Mouse (Mus musculus): ENCODE results near the gene Ctnnd1. TPM values are rescaled to one million over a fixed set of nuclear protein-coding genes. Genes with fewer than 3 reads are reported as not detected.

Ctnnd1 gene
- polyA plus RNA-seq, 1 experiment from 2014 or later = 34.5 TPM

DNA sequence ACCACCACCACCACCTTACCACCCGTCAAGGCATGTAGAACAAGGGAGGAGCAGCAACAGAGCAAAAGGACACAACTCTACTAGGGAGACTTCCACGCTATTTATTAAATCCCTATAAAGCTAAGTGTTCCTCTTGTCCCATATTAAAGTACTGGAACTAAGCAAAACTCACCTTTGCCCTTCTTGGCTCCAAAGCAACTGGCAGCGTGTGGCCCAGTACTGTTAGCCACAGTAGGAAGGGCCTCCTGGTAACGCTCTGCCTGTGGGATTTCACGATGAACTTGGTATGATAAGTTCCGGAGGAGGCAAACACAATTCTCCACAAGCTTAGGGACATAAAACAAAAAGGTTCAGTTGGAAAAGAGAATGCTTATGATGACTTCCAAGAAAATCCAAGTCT, 37.8 kb downstream of the Ctnnd1 start:
- H3K9ac ChIP-seq (ENCODE audit: low read length) = no peak overlapping the region
- peaks cover 53% of the 10 kb centered on the region for H3K36me3 ChIP-seq (ENCODE audit: control insufficient read depth, insufficient read depth, low read length)
- ATAC-seq (ENCODE audit: low FRiP score, low TSS enrichment) = no peak

DNA sequence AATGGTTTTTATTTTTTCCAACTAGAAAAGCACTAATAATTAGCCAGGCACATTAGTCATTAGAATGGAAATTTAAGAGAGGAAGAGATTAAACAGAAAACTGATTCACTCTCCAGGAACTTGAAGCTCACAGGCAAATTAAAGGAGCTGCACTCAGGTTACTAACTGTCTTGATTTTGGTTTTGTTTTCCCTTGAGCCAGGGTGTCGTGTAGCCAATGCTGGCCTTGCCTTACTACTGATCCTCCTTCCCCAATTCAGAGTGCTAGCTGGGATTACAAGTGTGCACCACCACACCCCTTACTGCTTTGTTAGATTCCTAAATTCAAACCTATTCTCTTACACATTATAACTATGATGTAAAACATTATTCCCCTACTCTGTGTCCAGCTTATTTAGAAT, 42.7 kb downstream of the Ctnnd1 start:
- Histone ChIP-seq H3K36me3 (ENCODE audit: control insufficient read depth, insufficient read depth, low read length) (peaks cover 34% of the 10 kb centered on the region), H3K9me3 (ENCODE audit: control insufficient read depth, low read length) (no peaks in the 10 kb centered on the region), H3K9ac (ENCODE audit: low read length) (no peak overlapping the region), H3K27ac (replicated peaks) (no peak overlapping the region), H3K4me3 (ENCODE audit: low read depth, low read length) (no peak overlapping the region), H3K27me3 (ENCODE audit: control insufficient read depth, insufficient read depth, low read length) (no peaks in the 10 kb centered on the region), H3K4me2 (replicated peaks; ENCODE audit: low read depth) (no peak overlapping the region), H3K4me1 (replicated peaks; ENCODE audit: control insufficient read depth, insufficient read depth) (no peaks in the 10 kb centered on the region)
- 63% methylated on average over 1 of the region's 1 CpGs for WGBS
- no peak for ATAC-seq (ENCODE audit: low FRiP score, low TSS enrichment)
- no peak for TF ChIP-seq EP300 (optimal IDR thresholded peaks at IDR 0.05)
- TF ChIP-seq CTCF (IDR thresholded peaks at IDR 0.05; ENCODE audit: low read depth) = no peak
- DNase-seq (ENCODE audit: low spot score) = no peak

More for the DNA sequence above, 37.8 kb downstream of the Ctnnd1 start:
- Histone ChIP-seq H3K9me3 (ENCODE audit: control insufficient read depth, low read length) (no peaks in the 10 kb centered on the region), H3K4me1 (replicated peaks; ENCODE audit: control insufficient read depth, insufficient read depth) (no peaks in the 10 kb centered on the region), H3K4me3 (ENCODE audit: low read depth, low read length) (no peak overlapping the region), H3K27me3 (ENCODE audit: control insufficient read depth, insufficient read depth, low read length) (no peaks in the 10 kb centered on the region), H3K4me2 (replicated peaks; ENCODE audit: low read depth) (no peak overlapping the region), H3K27ac (replicated peaks) (no peak overlapping the region)
- no peak for TF ChIP-seq CTCF (IDR thresholded peaks at IDR 0.05; ENCODE audit: low read depth)
- no peak for TF ChIP-seq EP300 (optimal IDR thresholded peaks at IDR 0.05)
- WGBS = 89% methylated on average over 6 of the region's 6 CpGs
- no peak for DNase-seq (ENCODE audit: low spot score)

DNA sequence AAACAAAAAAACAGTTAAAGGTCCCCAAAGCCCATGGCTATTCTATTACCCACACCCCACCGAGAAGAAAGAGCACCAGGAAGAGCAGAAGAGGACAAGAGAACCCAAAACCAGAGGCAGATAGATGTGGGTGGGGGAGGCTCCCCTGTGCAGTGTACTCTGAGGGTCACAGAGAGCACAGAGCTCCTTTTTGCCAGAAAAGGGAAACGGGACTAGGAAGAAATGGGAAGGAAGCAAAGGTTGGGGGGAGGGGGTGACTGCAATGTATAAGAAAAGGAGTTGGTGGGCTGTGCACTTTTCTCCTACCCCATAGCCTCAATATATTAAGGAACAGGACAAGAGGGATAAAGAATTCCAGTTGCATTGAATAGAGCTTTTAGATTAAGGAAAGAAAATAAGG, 49.6 kb downstream of the Ctnnd1 start:
- H3K27ac ChIP-seq (replicated peaks) = no peak overlapping the region
- H3K36me3 ChIP-seq (ENCODE audit: control insufficient read depth, insufficient read depth, low read length) = peaks cover 19% of the 10 kb centered on the region
- H3K4me1 ChIP-seq (replicated peaks; ENCODE audit: control insufficient read depth, insufficient read depth) = no peaks in the 10 kb centered on the region
- H3K9me3 ChIP-seq (ENCODE audit: control insufficient read depth, low read length) = no peaks in the 10 kb centered on the region
- no peak for DNase-seq (ENCODE audit: low spot score)
- no peaks in the 10 kb centered on the region for H3K27me3 ChIP-seq (ENCODE audit: control insufficient read depth, insufficient read depth, low read length)
- ATAC-seq (ENCODE audit: low FRiP score, low TSS enrichment) = no peak
- WGBS = 55% methylated on average over 2 of the region's 2 CpGs
- H3K4me2 ChIP-seq (replicated peaks; ENCODE audit: low read depth) = no peak overlapping the region
- H3K4me3 ChIP-seq (ENCODE audit: low read depth, low read length) = no peak overlapping the region
- TF ChIP-seq CTCF (IDR thresholded peaks at IDR 0.05; ENCODE audit: low read depth) = no peak
- TF ChIP-seq EP300 (optimal IDR thresholded peaks at IDR 0.05) = no peak
- no peak overlapping the region for H3K9ac ChIP-seq (ENCODE audit: low read length)

DNA sequence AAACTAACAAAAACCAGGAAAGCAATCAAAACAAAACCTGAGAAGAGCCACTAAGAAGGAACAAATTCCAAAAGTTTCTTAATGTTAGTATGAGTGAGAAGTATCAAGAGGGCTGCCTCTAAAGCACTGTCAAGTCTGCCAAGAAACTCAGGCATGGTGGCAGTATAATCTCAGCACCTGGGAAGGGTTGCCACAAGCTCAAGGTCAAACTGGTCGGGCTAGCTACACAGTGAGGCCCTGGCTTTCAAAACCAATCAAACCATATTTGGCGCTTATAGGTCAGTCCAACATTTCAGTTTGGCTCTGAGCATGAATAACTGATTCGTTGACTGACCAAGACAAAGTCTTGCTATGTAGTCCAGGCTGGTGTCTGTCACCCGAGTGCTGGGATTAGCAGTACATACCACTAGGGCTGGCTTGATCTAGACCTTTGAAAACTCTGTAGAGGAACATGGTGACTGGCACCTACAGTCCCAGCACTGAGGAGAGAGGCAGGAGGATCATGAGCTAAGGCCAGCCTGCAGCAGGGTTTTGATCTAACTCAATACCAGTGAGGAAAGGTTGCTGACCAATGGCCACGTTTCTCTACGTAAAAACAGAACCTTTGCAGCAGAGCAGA, 51.2 kb downstream of the Ctnnd1 start:
- DNase-seq (ENCODE audit: low spot score) (no peak), ATAC-seq (ENCODE audit: low FRiP score, low TSS enrichment) (peak; percentile 62; the same call in 1 of the 2 replicates)
- no peaks in the 10 kb centered on the region for H3K9me3 ChIP-seq (ENCODE audit: control insufficient read depth, low read length)
- H3K4me3 ChIP-seq (ENCODE audit: low read depth, low read length) = no peak overlapping the region
- 87% methylated on average over 6 of the region's 6 CpGs for WGBS
- TF ChIP-seq EP300 (optimal IDR thresholded peaks at IDR 0.05) (no peak), CTCF (IDR thresholded peaks at IDR 0.05; ENCODE audit: low read depth) (no peak)
- H3K27me3 ChIP-seq (ENCODE audit: control insufficient read depth, insufficient read depth, low read length) = no peaks in the 10 kb centered on the region
- no peak overlapping the region for H3K4me2 ChIP-seq (replicated peaks; ENCODE audit: low read depth)
- H3K36me3 ChIP-seq (ENCODE audit: control insufficient read depth, insufficient read depth, low read length) = peaks cover 16% of the 10 kb centered on the region
- no peaks in the 10 kb centered on the region for H3K4me1 ChIP-seq (replicated peaks; ENCODE audit: control insufficient read depth, insufficient read depth)
- no peak overlapping the region for H3K9ac ChIP-seq (ENCODE audit: low read length)
- H3K27ac ChIP-seq (replicated peaks) = no peak overlapping the region

DNA sequence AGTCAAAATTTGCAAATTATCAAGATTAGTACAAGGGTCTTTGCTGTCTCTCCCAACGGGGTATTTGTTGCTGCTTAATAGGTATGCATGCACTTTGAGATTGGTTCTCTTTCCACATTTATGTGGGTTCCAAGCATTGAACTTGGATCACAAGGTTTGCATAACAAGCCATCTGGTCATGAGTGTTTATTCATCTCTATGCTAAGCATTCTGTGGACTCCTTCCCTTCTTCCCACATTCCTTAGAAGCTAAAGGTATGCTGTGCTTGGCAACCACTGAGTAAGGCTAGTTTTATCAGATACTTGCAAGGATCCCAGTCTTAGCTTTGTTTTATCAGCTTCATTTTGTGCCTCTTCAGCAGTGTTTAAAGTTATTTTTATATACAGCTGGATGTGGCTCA, 53.4 kb downstream of the Ctnnd1 start:
- 97% methylated on average over 1 of the region's 1 CpGs for WGBS
- no peak overlapping the region for H3K4me2 ChIP-seq (replicated peaks; ENCODE audit: low read depth)
- no peak for ATAC-seq (ENCODE audit: low FRiP score, low TSS enrichment)
- H3K9ac ChIP-seq (ENCODE audit: low read length) = no peak overlapping the region
- no peak for DNase-seq (ENCODE audit: low spot score)
- peaks cover 9% of the 10 kb centered on the region for H3K36me3 ChIP-seq (ENCODE audit: control insufficient read depth, insufficient read depth, low read length)
- no peaks in the 10 kb centered on the region for H3K9me3 ChIP-seq (ENCODE audit: control insufficient read depth, low read length)
- TF ChIP-seq CTCF (IDR thresholded peaks at IDR 0.05; ENCODE audit: low read depth) (no peak), EP300 (optimal IDR thresholded peaks at IDR 0.05) (no peak)
- no peaks in the 10 kb centered on the region for H3K4me1 ChIP-seq (replicated peaks; ENCODE audit: control insufficient read depth, insufficient read depth)
- no peak overlapping the region for H3K4me3 ChIP-seq (ENCODE audit: low read depth, low read length)
- H3K27ac ChIP-seq (replicated peaks) = no peak overlapping the region
- no peaks in the 10 kb centered on the region for H3K27me3 ChIP-seq (ENCODE audit: control insufficient read depth, insufficient read depth, low read length)

DNA sequence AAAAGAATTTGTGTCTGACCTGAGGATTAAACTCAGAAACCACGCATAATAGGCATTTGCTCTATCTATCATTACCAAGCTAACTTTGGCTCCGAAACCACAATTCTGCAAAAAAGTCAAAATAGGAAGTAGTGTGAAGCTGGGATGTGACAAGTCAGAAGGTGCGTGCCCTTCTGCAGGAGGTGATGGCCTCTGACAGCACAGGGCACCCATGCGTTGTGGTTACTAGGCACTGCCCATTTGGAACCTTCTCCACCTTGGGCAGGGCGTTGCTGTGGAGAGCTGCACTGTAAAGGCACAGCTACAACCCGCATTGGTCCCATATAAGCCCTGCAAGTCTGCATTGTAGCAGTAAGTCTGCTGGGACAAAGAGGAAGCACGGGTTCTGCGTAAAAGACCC, 57.8 kb downstream of the Ctnnd1 start:
- WGBS = 89% methylated on average over 8 of the region's 8 CpGs
- no peaks in the 10 kb centered on the region for H3K4me1 ChIP-seq (replicated peaks; ENCODE audit: control insufficient read depth, insufficient read depth)
- DNase-seq (ENCODE audit: low spot score) (no peak), ATAC-seq (ENCODE audit: low FRiP score, low TSS enrichment) (peak; percentile 21; the same call in 1 of the 2 replicates)
- H3K4me3 ChIP-seq (ENCODE audit: low read depth, low read length) = no peak overlapping the region
- no peak overlapping the region for H3K27ac ChIP-seq (replicated peaks)
- TF ChIP-seq EP300 (optimal IDR thresholded peaks at IDR 0.05) (no peak), CTCF (IDR thresholded peaks at IDR 0.05; ENCODE audit: low read depth) (no peak)
- peaks cover 6% of the 10 kb centered on the region; the same call in 1 of the 2 replicates for H3K36me3 ChIP-seq (ENCODE audit: control insufficient read depth, insufficient read depth, low read length)
- no peak overlapping the region for H3K4me2 ChIP-seq (replicated peaks; ENCODE audit: low read depth)
- H3K27me3 ChIP-seq (ENCODE audit: control insufficient read depth, insufficient read depth, low read length) = no peaks in the 10 kb centered on the region
- H3K9ac ChIP-seq (ENCODE audit: low read length) = no peak overlapping the region
- H3K9me3 ChIP-seq (ENCODE audit: control insufficient read depth, low read length) = no peaks in the 10 kb centered on the region
